Mouse (Mus musculus): ENCODE data around the gene Gse1.

DNA sequence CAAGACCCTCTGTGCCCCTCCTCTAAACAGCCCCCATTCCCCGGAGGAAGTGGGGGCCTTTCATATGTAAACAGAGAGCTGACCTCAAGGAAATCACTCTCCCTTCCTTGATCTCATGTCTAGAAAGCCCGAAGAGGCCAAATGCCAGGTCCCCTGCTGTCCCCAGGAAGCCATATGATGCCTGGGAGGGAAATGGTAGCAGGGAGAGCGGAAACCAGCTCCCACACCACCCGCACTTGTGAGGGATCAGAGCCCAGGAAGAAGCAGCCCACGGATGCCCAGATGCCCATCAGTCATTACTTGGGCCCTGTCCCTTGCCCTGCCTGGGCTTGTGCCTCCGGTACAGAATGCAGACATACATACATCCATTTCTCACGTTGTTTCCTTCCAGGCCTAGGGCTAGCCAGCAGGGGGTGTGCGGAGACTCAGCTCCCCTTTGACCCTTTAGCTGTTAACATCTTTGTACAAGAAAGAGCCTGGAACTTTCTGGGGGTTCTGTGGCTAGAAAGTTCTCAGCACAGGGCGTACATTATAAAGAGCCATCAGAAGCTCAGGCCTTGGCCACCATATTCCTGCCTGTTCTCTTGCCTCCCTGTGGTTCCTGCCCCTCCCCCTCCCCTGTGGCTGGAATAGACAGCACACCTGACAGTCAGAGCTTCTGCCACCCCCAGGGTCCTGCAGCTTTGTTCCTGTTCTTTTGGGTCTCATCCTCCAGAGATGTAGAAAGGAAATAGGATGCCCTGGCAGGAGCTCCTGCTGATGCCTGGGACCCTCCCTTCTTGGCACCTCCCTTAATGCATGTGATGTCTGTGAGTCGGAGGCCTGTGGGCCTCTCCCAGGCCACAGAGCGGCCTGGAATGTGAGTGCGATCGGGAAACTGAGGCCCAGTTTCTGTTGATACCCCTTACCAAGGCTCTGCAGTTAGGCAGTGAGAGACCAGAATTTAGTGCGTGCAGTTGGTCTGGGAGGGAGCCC, 180.3 kb downstream of the Gse1 start:
- no peak for TF ChIP-seq POLR2A (IDR thresholded peaks at IDR 0.05; ENCODE audit: low read depth, low read length)
- TF ChIP-seq CTCF (conservative IDR thresholded peaks at IDR 0.05; ENCODE audit: insufficient read depth, insufficient read length, low read depth, low read length) = no peak

All from kidney, adult 2 months (tissue).